Mouse (Mus musculus) heart, postnatal 0 days (tissue): ENCODE results near the gene Chchd2.

Experiments
- CTCF ChIP-seq: IDR thresholded peaks from 2 replicates; pipeline ENCODE4 v1.5.1; 2016; ENCODE audit warnings: antibody characterized with exemption, control low read depth, low read depth
- EP300 ChIP-seq: IDR thresholded peaks from 2 replicates; pipeline ENCODE4 v1.6.1; 2016; ENCODE audit warnings: antibody characterized with exemption, low read depth

DNA sequence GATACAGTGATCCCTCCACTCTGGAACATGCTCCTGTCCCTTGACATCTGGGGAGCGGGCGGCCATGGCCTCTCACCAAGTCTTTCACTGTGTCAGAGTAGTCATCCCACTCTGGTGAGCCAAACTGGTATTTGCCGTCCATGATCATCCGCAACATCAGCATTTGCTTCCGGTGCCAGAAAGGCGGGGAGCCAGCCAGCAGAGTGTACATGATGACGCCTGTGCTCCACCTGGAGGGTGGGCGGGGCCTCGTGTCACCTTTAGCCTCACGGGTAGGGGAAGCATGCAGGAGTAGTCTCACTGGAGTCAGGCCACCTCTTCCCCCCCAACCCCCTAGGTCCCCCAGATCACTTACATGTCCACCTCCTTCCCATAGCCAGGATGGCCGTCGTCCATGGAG is 21.4 kb downstream of the Chchd2 start:
- TF ChIP-seq EP300 (no peak), CTCF (no peak)
